Mouse (Mus musculus) heart, postnatal 0 days (tissue): ENCODE data around the gene Trib3.

Experiments used
- CTCF ChIP-seq: IDR thresholded peaks from 2 replicates; pipeline ENCODE4 v1.5.1; 2016; ENCODE audit warnings: antibody characterized with exemption, control low read depth, low read depth
- EP300 ChIP-seq: IDR thresholded peaks from 2 replicates; pipeline ENCODE4 v1.6.1; 2016; ENCODE audit warnings: antibody characterized with exemption, low read depth

DNA sequence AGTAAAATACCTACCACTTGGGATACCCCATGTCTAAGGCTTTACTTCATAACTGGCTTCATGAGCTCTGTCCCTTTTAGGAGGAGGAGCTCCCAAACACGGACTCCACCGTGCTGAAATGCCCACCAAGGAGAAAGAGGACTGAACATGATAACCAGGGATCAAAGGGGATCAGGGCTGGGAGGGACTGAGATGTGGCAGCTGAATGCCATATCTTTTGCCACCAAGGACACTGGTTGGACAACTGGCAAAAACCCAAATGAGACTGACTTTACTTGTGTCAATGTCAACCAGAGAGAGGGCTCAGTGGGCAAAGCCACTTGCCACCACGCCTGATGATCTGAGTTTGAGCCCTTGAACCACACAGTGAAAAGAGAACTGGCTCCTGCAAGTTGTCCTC is 19.0 kb downstream of the Trib3 start:
- no peak for TF ChIP-seq CTCF
- TF ChIP-seq EP300 = no peak
